Mouse (Mus musculus): ENCODE measurements around the gene Olfr1219. TPM values are rescaled to one million over a fixed set of nuclear protein-coding genes. Genes with fewer than 3 reads are reported as not detected.

Gene Olfr1219
- polyA plus RNA-seq, 1 experiment from 2014 or later = not detected

Other genes with a start within 250 kb of the Olfr1219 start
- gene Olfr1204, start 234.2 kb downstream of the Olfr1219 start, polyA plus RNA-seq (2015; fragmentation: Nextera tagmentation; extraction: Ambion mirVana) = not detected in 2 replicates
- gene Olfr1206, start 220.3 kb downstream of the Olfr1219 start, polyA plus RNA-seq (2015; fragmentation: Nextera tagmentation; extraction: Ambion mirVana) = not detected in 2 replicates
- gene Olfr1208, start 181.2 kb downstream of the Olfr1219 start, polyA plus RNA-seq (2015; fragmentation: Nextera tagmentation; extraction: Ambion mirVana) = not detected in 2 replicates
- not detected in 2 replicates for gene Olfr1209, start 168.4 kb downstream of the Olfr1219 start, polyA plus RNA-seq (2015; fragmentation: Nextera tagmentation; extraction: Ambion mirVana)
- not detected in 2 replicates for gene Olfr1211, start 145.4 kb downstream of the Olfr1219 start, polyA plus RNA-seq (2015; fragmentation: Nextera tagmentation; extraction: Ambion mirVana)
- not detected in 2 replicates for gene Olfr1212, start 129.5 kb downstream of the Olfr1219 start, polyA plus RNA-seq (2015; fragmentation: Nextera tagmentation; extraction: Ambion mirVana)
- not detected in 2 replicates for gene Gm13762, start 103.2 kb downstream of the Olfr1219 start, polyA plus RNA-seq (2015; fragmentation: Nextera tagmentation; extraction: Ambion mirVana)
- not detected in 2 replicates for gene Olfr1214, start 90.9 kb downstream of the Olfr1219 start, polyA plus RNA-seq (2015; fragmentation: Nextera tagmentation; extraction: Ambion mirVana)
- gene Olfr1215, start 76.5 kb downstream of the Olfr1219 start, polyA plus RNA-seq (2015; fragmentation: Nextera tagmentation; extraction: Ambion mirVana) = not detected in 2 replicates
- not detected in 2 replicates for gene Olfr1216, start 65.2 kb downstream of the Olfr1219 start, polyA plus RNA-seq (2015; fragmentation: Nextera tagmentation; extraction: Ambion mirVana)
- gene Olfr1217, start 51.4 kb downstream of the Olfr1219 start, polyA plus RNA-seq (2015; fragmentation: Nextera tagmentation; extraction: Ambion mirVana) = not detected in 2 replicates
- gene Olfr1218, start 22.3 kb downstream of the Olfr1219 start, polyA plus RNA-seq (2015; fragmentation: Nextera tagmentation; extraction: Ambion mirVana) = not detected in 2 replicates
- gene Olfr1220, start 23.3 kb upstream of the Olfr1219 start, polyA plus RNA-seq (2015; fragmentation: Nextera tagmentation; extraction: Ambion mirVana) = not detected in 2 replicates
- not detected in 2 replicates for gene Olfr1221, start 33.8 kb upstream of the Olfr1219 start, polyA plus RNA-seq (2015; fragmentation: Nextera tagmentation; extraction: Ambion mirVana)
- gene Olfr1222, start 49.5 kb upstream of the Olfr1219 start, polyA plus RNA-seq (2015; fragmentation: Nextera tagmentation; extraction: Ambion mirVana) = not detected in 2 replicates
- gene Olfr1223, start 68.0 kb upstream of the Olfr1219 start, polyA plus RNA-seq (2015; fragmentation: Nextera tagmentation; extraction: Ambion mirVana) = not detected in 2 replicates
- gene Olfr1224-ps1, start 80.6 kb upstream of the Olfr1219 start, polyA plus RNA-seq (2015; fragmentation: Nextera tagmentation; extraction: Ambion mirVana) = not detected in 2 replicates
- not detected in 2 replicates for gene Olfr1225, start 91.2 kb upstream of the Olfr1219 start, polyA plus RNA-seq (2015; fragmentation: Nextera tagmentation; extraction: Ambion mirVana)
- gene Olfr1226, start 116.5 kb upstream of the Olfr1219 start, polyA plus RNA-seq (2015; fragmentation: Nextera tagmentation; extraction: Ambion mirVana) = not detected in 2 replicates
- not detected in 2 replicates for gene Olfr1228, start 170.5 kb upstream of the Olfr1219 start, polyA plus RNA-seq (2015; fragmentation: Nextera tagmentation; extraction: Ambion mirVana)
- gene Olfr1229, start 204.5 kb upstream of the Olfr1219 start, polyA plus RNA-seq (2015; fragmentation: Nextera tagmentation; extraction: Ambion mirVana) = not detected in 2 replicates
- gene Olfr1230, start 213.8 kb upstream of the Olfr1219 start, polyA plus RNA-seq (2015; fragmentation: Nextera tagmentation; extraction: Ambion mirVana) = not detected in 2 replicates
- gene Olfr1231, start 223.6 kb upstream of the Olfr1219 start, polyA plus RNA-seq (2015; fragmentation: Nextera tagmentation; extraction: Ambion mirVana) = not detected in 2 replicates
- not detected in 2 replicates for gene Olfr1232, start 246.2 kb upstream of the Olfr1219 start, polyA plus RNA-seq (2015; fragmentation: Nextera tagmentation; extraction: Ambion mirVana)

Measured in kidney, embryonic 16.5 days (tissue).